Mouse (Mus musculus) layer of hippocampus, adult 9-10 months (tissue): ENCODE data around the gene Grrp1.

Experiments used
- DNase-seq: peaks from one replicate; pipeline ENCODE4 v3.0.0; 2022; ENCODE audit warnings: low spot score

Grrp1 gene

DNA sequence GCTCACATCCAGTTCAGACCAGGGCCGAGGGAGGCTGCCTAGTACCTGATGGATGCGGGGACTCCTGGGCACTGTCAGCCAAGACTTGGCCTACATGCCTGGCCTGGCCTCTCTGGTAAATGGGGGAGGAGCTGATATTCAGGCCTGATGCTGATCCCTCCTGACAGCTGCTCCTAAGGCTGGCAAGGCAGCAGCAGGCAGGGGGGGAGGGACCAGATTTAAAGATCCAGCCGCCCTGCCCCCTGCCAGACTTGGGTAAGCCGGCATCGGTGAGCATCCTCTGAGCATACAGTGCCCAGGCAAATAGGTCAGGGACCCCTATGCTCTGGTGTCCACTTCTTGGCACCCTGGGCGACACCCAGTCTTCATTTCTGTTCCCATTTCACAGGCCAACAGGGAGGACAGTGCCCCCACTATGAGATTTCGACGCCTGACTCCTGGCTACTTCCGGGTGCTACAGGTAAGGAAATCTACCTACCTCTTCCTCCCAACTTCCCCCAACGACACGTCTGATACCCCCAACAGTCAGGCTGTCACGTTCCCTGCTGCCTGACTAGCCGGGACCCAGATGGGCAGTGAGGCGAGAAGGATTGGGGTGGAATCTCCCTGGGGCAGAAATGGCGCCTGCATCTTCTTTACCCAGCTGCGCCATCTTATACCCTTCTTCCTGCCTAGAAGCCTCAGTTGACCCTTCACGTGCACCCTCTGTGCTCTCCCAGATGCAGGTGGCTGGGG, 10.2 kb downstream of the Grrp1 start, which contains the start of gene E130218I03Rik:
Gene E130218I03Rik, plus strand, starts transcription at position 147 of the 735 bp plus-strand sequence.
- no peak for DNase-seq

- DNase-seq: no peak
These were observed 15.2 kb downstream of the Grrp1 start for GRCm38 (mm10) chr4:134238686-134239085.

DNA sequence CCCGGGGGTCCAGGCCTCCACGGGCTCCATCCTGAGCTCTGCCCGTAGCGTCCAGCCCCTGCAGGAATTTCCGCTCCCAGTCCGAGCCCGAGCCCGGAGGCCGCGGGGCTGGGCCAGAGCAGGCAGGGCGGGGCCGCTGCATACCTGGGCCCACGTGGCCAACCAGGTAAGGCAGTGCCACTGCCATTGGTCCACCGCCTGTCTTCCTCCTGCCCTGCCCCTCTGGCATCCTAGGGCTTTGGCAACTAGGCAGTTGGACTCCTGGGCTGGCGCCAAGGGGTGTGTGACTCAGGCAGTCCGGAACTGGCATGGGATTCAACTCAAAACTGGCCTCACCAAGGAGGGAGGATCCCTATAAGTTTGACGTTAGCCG, 15.6 kb downstream of the Grrp1 start, which contains the start of gene Cnksr1:
Gene Cnksr1, minus strand, starts transcription at position 121 of the 373 bp plus-strand sequence.
- no peak for DNase-seq

DNA sequence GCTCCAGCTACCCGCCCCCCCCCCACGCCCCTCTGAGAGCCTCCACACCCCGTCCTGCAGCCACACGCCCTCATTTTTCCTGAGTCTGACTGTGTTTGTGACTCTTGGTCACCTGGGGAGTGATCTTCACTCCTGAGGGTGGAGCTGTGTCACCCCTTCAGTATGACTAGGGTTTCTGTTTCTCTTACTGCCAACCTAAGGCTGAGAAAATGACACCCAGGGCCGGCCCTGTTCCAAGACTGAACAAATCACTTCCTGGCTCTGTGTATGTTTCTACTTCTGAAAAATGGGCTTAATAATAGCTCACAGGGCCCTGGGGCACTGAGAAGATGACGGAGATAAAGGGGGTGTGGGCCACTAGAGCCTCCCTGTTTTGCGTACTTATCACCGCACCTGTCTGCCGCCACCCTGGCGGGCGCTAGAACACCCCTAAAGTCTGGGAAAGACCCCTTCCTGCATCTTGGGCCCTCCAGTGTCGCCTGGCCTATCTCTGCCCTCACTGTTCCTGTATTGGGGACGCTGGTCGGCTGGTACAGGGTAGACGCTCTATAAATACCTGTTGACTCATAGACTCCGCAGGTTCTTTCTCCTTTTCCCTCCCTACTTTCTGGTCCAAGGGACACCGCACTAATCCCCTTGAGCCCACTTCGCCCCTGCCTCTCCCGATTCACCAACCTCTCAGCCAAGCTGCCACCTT, 16.2 kb downstream of the Grrp1 start:
- DNase-seq: no peak

DNA sequence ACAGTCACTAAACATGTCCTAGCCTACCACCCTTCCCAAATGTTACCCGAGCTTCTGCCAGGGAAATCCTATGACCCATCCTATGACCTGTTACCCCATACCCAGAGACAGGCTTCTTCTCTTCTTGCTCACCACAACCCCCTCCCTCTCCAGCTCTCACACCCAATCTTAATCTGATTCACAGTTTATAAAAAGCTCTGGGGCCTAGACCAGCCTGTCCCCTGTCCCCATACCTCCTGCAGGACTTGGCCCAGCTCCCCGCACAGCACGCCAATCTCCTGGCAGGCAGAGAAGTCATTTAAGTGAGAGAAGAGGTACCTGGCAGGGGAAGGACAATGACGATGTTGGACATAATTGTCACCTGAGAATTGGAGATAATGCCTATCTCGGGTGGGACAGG, 19.0 kb downstream of the Grrp1 start:
- no peak for DNase-seq

DNA sequence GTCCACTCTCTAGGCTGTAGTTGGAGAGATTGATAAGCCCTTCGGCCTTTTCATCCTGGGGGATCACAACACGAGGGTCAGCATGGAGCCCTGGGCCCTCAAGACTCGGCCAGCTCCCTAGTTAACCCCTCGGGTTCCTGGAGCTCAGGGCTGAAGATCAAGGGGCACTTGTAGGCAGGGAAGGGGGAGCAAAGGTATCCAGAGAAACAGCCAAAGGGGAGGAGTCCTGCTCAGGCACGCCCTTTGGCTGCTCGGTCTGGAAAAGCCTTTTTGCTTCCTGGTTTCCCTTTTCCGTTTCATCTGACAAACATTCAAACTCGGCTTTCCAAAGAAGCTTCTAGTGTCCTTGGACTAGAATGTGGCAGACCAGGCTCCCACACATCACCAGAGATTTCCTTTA, 23.5 kb downstream of the Grrp1 start:
- no peak for DNase-seq

GRCm38 (mm10) chr4:134227194-134227593, 26.7 kb downstream of the Grrp1 start, which contains the start of gene Catsper4:
Gene Catsper4 (minus strand): TSS chr4:134227383.
- no peak for DNase-seq

- DNase-seq: no peak
These were observed 30.9 kb downstream of the Grrp1 start for GRCm38 (mm10) chr4:134222793-134223600.

- DNase-seq: no peak
These were observed 47.3 kb downstream of the Grrp1 start for GRCm38 (mm10) chr4:134206488-134207053.

DNA sequence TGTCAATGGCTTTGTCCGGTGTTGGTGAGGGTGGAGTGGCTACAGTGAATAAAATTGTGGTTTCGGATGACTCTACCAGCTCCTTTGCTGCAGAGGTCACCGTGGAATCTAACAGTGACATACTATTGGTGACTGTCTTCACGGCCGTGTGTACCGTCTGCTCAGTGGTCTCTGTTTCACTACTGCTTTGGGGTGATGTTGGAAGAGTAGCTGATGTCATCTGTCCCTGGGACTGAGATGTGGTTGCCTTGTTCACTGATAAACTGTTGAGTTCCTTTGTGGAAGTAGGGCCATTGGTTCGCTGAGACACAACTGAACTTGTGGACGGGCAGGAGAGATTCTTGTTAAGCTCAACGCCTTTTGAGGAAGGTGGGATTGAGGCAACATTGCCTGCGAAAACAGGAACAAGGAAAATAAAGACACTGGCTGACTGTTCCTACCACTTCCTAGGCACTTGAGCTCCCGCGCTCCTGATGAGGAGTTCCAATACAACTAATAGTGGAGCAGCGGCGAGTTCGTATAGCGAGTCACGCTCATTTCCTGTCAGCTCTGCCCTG, 50.5 kb downstream of the Grrp1 start:
- no peak for DNase-seq

- no peak for DNase-seq
These were observed 51.0 kb downstream of the Grrp1 start, which contains the start of gene Gm7534 for GRCm38 (mm10) chr4:134202904-134203303. Gene Gm7534 (minus strand): TSS chr4:134203004.
